Mouse (Mus musculus): ENCODE measurements around the gene Sclt1.

- no peak for TF ChIP-seq CTCF (IDR thresholded peaks at IDR 0.05)
- TF ChIP-seq EP300 (IDR thresholded peaks at IDR 0.05): no peak
These were observed 162.4 kb downstream of the Sclt1 start for GRCm38 (mm10) chr3:41579873-41580272.

Data from lung, postnatal 0 days (tissue).